Mouse (Mus musculus) embryo, embryonic 11.5 days (tissue): Measurements from ENCODE around the gene Nrxn1.

Experiments used
- DNase-seq: peaks from one replicate; pipeline ENCODE4 v3.0.0-alpha.2; 2012; ENCODE audit warnings: low read depth, low spot score

Gene Nrxn1

DNA sequence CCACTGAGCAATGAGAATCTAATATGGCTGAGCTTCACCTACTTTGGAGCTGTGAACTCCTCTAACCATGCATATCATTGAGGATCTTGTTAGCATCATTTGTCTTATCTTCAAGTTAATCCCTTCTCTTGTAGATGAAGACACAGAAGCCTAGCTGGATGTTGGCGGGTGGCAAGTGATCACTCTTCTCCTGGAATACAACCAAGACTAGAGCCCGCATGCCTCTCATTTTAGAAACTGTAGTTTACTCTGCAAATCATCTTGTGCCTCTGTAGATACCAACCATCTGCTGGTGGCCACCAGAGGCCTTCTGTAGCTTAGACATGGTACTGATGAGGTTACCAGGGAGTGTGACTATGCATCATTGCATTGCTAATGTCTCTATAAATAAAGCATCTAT, 280.4 kb downstream of the Nrxn1 start:
- no peak for DNase-seq

GRCm38 (mm10) chr17:90809197-90810163, 283.4 kb downstream of the Nrxn1 start:
- DNase-seq, result peak; percentile 41

DNA sequence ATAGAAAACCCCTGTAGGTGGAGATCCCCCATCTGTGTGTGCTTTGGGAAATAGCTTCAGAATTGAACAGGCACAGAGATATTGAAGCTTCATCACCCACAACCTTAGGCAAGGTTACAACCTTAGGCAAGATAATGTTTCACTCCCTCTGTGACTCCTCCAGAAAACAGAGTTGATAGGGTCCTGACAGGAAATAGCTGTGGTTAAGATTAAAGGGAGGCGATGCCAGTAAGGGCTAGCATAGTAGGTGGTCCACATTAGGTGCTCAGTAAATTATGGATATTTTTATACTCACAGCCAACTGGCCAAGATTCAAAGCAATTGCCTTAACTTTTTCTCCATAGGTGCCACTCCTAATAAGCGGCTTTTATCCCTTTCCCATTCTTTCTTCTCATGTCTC, 284.6 kb downstream of the Nrxn1 start:
- DNase-seq, result no peak

DNA sequence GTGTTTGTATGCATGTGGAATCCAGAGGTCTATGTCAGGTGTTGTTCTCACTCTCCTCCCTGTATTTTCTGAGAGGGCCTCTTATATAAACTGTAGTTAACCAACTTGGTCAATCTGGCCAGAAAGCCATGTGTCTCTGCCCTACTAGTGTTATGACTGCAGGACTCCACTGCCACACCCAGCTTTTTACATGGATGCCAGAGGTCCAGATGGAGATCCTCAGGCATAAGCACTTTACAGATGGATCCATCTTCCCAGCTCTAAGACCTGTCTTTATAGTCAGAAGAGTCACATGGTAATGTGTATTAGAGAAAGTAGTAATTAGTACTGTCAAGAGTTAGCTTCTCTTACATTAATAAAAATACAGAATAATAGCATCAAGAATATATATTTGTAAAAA, 285.7 kb downstream of the Nrxn1 start:
- no peak for DNase-seq

GRCm38 (mm10) chr17:90798689-90799088, 294.2 kb downstream of the Nrxn1 start:
- DNase-seq, result no peak

- no peak for DNase-seq
These were observed 295.1 kb downstream of the Nrxn1 start for GRCm38 (mm10) chr17:90797659-90798288.

DNA sequence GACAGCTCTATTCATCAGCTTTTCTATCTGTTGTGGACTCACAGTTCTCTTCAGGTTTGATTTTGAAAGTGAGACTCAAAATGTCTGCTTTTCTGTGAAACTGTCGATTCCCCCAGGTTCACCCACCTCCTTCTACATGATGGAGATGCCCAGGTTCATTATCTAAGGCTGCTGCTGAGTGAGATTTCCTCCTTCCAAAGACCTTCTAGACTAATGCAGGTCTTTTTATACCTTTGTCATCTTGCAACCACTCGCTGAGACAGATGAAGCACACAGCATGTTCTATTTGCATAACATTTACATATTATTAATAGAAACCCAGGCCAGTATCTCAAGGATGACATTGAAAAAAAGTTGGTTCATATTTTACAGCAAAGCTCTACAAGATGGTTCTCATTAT, 295.9 kb downstream of the Nrxn1 start:
- DNase-seq, result no peak

DNA sequence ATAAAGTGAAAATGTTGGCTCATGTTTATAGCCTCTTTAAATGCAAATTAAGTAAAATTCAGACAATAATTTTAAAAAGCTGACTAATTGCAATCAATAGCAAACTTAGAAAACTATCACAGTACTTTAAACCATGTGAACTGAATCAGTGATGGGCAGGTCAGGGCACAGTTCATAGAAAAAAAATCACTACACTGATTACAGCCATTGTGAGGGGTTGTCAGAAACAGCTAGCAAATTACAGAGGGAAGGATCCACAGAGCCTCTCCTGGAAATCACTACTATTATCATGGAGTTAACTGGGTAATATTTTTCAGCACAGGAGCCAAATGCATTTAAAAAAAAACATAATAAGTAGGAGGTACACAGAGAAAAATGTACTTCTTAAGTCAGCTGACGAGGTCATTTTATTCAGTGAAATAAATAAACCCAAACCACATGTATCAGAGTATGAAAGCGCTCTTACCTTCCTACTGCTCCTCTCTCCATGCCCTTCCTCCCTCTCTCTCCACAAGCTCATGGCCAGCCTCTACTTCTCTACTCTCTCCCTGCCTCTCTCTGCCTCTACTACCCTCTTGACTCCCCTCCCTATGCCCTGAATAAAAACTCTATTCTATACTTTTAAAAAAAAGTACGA, 304.3 kb downstream of the Nrxn1 start:
- DNase-seq, result no peak

- no peak for DNase-seq
These were observed 304.8 kb downstream of the Nrxn1 start for GRCm38 (mm10) chr17:90788040-90788439.

DNA sequence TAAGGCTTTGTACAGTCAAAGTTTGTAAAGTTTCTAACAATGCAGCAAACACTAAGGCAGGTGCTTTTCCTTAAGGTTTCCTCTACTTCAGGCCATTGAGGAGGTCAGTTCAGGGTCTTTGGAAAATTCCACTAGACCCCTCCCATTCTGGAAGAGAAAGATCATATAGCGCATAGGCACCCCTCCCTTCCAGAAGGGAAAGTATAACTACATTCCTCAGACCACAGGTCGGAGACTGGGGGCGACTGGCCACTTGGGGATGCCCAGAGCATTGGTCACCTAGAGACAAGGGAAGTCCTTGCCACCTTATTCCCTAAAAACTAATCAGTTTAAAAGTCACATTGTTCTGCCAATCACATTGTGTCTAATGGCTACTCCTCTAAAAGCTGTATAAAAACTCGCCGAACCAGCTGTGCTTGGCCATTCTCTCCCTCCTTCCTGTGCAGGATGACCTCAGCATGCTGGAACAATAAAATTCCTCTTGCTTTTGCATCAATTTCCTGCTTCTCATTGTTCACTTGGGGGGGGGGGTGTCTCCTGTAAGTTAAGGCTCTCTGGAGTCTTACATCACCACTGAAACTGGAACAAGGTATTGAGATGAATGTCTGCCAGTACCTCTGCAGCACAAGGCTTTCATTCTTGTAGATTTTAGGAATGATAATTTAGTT, 305.6 kb downstream of the Nrxn1 start:
- DNase-seq, result no peak

DNA sequence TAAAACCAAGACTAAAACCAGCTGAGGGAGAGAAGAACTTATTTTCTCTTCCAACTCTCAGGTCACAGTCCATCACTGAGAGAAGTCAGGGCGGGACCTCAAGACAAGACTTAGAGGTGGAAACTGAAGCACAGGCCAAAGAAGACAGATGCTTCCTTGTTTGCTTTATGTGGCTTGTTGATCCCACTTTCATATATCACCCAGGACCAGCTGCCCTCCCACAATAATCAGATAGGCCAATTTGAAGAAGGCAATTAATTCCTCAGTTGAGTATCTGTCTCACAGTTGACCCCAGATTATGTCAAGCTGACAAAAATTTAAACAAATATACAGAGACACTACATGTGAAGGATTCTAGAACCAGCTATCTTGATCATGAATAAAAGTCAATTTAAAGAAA, 312.4 kb downstream of the Nrxn1 start:
- DNase-seq, result no peak

DNA sequence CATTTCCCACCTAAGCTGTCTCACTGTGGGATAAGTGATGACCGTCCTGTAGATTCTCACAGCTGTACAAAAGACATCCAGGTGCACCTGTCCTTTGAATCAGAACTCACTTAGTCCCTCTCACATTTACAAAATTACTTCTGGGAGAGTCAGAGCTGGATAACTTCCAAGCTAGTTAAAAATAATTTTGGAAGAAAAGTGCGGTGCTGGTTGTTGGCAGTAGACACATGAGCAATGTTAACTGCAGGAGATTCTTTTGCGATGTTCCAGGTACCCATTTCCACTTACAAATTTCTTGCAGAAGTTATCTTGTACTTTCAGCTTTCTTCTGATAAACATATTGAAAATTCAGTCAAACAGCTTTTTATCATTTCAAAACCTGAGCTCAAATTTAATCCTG, 317.5 kb downstream of the Nrxn1 start:
- DNase-seq, result no peak

- no peak for DNase-seq
These were observed 319.6 kb downstream of the Nrxn1 start for GRCm38 (mm10) chr17:90773233-90773632.

GRCm38 (mm10) chr17:90768216-90768615, 324.7 kb downstream of the Nrxn1 start:
- no peak for DNase-seq

- DNase-seq, result no peak
These were observed 365.7 kb downstream of the Nrxn1 start for GRCm38 (mm10) chr17:90727124-90727523.

DNA sequence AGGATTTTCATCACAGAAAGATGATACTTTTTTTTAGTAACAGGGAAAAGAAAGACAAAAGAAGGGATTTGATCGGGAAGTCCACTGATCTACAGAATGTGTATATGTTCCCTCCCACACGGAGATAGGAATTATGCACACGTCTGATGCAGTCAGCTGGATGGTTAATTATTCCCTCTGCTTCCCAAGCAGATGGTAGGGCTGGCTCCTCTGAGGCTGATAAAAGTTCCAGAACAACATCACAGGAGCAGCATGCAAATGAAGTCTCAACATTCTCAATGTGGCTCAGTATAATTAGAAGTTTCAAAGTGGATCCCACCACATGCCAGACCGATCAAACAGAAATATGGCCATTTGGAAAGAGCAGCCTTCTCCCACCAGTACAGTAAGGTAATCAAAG, 388.1 kb downstream of the Nrxn1 start:
- no peak for DNase-seq

DNA sequence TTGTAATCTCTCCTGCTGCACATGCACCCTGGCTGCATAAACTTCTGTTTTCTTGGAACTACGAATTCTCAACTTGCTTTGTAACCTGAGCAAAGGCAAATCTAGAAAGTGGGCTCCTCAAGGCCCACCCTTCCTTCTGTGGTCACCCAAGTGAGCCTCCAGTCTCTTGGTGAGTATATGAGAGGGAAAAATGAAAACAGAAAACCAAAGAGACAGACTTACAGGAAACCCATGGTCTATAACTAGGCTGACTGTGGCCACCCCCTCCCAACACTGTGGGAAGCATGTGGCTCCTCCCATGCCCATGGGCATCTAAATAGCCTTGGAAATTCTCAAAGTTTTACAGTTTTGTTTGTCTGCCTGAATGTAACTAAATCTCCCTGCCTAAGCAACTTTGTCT, 390.2 kb downstream of the Nrxn1 start:
- DNase-seq, result no peak

- peak; percentile 8 for DNase-seq
These were observed 396.6 kb downstream of the Nrxn1 start for GRCm38 (mm10) chr17:90696071-90696800.

GRCm38 (mm10) chr17:90695086-90695584, 397.7 kb downstream of the Nrxn1 start:
- no peak for DNase-seq

- DNase-seq, result no peak
These were observed 408.7 kb downstream of the Nrxn1 start for GRCm38 (mm10) chr17:90684172-90684571.

DNA sequence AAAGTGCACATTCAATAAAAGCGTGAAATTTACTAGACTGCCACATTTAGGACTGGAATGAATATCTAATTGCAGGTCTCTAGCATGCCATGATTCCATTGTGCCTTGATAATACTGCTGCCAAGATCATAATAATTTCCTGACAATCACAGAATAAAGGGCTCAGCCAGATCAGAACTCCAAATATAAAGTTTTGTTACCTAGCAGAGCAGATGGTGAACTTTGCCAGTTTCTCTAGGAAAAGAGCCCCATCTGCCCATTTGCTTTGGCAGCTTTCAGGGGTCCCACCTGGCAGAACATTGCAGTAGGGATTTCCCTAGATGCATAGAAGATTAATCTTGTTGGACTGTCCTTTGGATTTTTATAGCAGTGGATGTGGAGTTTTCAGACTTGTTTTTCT, 411.9 kb downstream of the Nrxn1 start:
- no peak for DNase-seq
